Mouse (Mus musculus) left cerebral cortex, postnatal 25 days (tissue): ENCODE results near the gene Kdm6b. TPM values are rescaled to one million over a fixed set of nuclear protein-coding genes. Genes with fewer than 3 reads are reported as not detected.
A peak's percentile ranks its signal among the peaks of the same experiment; 100 is the strongest.

Experiments used
- DNase-seq, 2 experiments: peaks; one replicate each; pipeline ENCODE4 v3.0.0; 2022; ENCODE audit warnings: low spot score in 2 of 2, mixed read lengths in 1 of 2
- intact Hi-C: fragments of 180-260 bp; cut with DNase I; formaldehyde crosslinking; loops from one replicate; pipeline ENCODE4 v1.15.1; 2025
- total RNA-seq, 2 experiments: library from RNA; stranded (reverse); gene quantifications; 2 replicates each; pipeline ENCODE4 v1.2.3; 2021

Gene Kdm6b
- total RNA-seq, 2 experiments from 2014 or later, result 23.3 to 25.3 TPM

DNA sequence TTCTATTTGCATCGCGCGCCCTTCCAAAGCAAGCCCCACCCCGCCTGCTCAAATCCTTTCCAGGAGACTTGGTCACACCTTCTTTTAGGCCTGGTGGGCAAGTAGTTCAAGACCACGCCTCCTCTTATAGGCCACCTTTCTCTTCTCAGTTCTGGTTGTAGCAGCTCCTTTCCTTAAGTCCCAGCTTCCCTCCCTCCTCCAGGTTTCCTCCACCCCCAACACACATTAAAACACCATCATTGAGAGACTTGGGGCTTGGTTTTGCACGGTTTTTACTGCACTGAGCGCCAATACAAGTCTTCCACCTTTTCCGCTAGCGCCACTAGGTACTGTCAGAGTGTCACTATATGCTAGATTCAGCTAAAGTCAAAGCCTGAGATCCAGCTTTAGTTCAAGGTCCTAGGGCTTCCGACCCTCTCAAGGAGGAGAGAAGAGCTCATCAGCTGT is 7.1 kb upstream of the Kdm6b start:
- intact Hi-C loops, result no loop called here
- DNase-seq, result no peak

DNA sequence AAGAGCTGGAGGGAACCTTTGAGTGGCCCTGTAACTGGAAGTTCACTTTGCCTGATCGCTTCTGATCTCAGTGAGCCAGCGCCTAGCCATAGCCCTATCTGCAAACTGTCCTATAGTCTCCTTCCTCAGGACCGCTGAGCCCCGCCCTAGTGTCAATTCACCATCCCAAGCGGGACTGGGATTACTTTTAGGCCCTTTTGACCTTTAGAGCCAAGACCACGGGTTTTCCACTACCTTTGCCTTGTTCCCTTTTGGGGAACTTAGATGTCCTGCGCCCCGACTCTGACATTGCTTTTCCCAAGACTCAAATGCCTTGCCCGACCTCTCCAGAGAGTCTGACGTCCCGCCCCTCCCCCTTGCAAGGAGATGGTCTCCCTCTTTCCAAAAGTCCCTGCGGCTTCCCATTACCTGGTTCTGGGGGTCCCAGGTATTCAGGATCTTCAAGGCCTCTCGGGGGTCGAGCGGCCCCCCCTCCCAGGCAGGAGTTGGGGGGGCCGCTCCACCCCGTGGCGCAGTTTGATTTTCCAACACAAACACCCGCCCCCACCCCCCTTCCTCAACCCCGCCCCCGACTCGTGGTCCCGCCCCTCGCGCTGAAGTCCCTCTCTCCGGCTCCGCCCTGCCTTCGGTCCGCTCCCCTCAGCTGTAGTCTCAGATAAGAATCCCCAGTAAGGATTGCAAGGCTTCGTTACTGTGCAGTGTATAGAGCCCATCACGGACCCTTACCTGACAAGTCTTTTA is 6.5 kb upstream of the Kdm6b start:
- DNase-seq, result no peak
- intact Hi-C loops, result loop anchor here (5.0 kb wide), 1 partner anchor 323 kb away; the partner anchor contains the start of gene Per1

DNA sequence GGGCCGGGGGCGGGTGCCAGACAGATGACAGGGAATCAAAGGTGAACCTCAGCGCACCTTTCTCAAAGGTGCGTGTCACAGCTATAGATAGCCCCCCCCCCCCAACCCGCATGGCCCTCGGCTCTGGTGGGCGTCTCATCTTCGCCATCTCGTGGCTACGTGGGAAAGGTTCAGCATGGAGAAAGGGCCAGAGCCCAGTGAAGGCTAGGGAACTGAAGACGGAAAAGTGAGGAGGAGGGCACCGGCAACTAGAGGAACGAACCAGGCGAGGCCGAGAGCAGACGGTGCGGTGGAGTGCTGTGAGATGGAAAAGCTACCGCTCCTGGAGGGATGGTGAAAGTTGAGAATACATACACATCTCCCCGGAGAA is 6.0 kb upstream of the Kdm6b start:
- intact Hi-C loops, result loop anchor here (5.0 kb wide), 1 partner anchor 322 kb away; the partner anchor contains the start of gene Per1
- peak; percentile 57 to 78 for DNase-seq

DNA sequence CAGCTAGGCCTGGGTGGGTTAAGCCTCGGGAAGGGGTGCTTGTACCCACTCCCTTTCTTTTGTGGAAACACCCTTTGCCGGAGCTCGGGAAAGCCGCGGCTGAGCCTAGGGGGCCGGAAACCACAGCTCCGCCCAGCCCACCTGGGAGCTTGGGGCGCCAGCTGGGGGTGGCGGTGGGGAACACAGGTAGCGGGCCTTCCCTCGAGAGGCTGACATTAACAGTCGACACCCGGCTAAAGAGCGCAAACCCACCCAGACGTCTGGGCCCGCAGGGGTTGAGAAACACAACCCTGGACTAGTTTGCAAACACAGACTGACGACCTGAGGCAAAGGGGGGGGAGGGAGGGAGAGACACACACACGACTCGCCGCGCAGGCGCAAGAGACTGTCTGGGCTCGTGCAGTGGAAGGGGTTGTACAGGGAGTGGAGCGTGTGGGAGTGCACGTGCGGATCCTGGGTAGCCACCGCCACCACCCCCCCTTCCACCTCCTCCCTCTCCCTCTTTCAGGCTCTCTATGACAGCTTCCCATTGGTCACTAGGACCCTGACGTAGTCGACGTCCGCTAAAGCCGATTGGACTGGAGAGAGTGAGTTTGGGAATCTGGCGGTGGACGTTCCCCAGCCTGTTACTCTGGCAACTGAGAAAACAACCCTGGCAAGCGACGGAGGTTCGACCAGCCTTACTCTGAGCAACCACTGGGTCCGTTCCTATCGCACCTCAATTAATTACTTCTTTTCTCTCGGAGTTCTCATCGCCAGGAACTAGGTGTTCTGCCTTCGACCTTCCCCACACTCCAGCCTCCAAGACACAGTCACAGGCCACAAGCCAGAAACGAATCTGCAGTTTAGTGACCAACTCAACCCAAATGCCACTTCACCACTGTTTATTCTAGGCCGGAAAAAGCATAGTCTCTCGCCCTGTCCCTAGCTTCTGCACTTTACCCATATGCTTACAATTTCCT is 5.3 kb upstream of the Kdm6b start:
- intact Hi-C loops, result loop anchor here (1.0 to 5.0 kb wide), 2 partner anchors 8 to 321 kb away; partner anchors contain the start of gene Per1
- peak; percentile 91 to 98 for DNase-seq

DNA sequence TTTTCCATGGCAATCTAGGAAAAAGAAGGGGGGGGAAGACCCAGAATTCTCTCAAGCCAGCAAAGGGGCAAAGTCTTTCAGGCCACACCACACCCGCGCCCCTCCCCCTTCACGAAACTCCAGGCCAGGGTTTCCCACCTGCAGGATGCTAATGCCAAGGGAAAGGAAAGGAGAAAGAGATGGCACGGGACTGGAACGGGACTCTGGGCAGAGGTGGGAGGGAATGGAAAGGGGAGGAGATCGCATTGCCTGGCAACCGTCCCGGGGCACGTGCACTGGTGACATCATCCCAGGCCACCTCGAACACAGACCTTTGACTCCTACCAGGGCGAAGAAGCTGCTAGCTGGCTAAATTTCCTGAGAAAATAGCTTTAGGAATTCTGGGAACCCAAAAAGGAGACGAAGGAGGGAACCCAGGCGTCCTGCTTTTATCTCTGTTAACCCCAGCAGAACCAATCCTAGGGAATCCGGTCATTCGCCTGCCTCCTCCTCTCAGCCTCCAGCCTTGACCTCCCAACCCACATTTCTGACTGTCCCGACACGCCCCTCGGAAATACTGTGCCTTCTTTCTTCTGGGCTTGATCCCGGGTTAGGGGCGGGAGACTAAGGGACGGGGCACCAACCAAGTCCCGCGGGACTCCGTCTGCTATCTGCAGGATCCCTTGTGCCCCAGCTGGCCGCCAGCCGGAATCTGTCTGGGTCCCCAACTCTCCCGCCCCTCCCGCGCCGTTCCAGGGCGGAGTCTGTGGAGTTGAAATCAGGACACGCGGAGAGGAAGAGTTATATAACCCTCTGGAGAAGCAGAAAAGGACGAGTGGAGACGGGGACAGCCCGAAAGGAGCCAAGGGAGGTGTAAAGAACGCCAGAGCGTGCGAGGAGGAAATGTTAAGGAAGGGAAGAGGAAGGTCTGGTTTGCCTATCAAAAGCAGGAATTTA is 4.2 kb upstream of the Kdm6b start:
- intact Hi-C loops, result loop anchor here (1.0 to 5.0 kb wide), 2 partner anchors 7 to 320 kb away; partner anchors contain the start of gene Per1
- DNase-seq, result peak; percentile 87 to 96

DNA sequence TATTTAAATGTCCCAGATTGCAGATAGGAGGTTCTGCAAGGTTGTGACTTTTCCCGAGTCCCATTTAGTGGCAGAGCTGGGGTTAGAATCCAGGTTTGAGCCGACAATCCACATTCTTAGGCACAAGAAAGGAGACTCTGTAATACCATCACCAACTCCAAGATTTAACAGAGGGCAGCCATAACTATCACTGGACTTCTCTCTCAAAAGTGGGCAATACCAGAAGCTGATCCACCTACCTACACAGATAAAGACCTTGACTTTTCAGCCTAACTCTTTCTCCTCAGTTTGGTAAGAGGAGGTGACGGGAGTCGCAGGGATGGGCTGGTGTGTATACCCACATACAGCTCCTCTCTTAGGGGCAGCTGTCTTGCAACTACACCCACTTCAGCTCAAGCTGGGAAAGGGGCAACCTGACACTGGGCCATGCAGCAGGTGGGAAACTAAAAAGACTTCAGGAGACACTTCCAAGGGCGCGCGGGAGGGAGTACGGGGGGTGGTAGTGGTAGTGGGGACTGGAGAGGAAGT is 3.5 kb upstream of the Kdm6b start:
- intact Hi-C loops, result loop anchor here (5.0 kb wide), 1 partner anchor 320 kb away; the partner anchor contains the start of gene Per1
- DNase-seq, result no peak

DNA sequence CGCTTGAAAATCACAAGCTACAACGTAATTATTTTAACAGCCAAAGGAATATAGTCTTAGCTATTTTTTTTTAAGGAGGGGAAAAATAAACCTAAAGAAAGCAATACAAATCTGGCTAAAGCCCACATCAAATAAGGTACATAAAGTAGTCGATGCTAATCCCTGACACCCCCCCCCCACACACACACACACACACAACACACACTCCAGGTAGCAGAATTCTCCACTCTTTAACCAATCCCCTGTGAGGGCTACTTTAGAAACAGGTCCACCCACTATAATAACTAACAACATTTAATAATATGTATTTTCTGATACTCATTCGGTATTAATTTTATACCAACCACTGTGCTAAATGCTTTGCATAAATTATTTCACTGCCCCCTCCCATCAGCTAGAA is 3.0 kb upstream of the Kdm6b start:
- no peak for DNase-seq
- intact Hi-C loops, result loop anchor here (5.0 kb wide), 1 partner anchor 319 kb away; the partner anchor contains the start of gene Per1

DNA sequence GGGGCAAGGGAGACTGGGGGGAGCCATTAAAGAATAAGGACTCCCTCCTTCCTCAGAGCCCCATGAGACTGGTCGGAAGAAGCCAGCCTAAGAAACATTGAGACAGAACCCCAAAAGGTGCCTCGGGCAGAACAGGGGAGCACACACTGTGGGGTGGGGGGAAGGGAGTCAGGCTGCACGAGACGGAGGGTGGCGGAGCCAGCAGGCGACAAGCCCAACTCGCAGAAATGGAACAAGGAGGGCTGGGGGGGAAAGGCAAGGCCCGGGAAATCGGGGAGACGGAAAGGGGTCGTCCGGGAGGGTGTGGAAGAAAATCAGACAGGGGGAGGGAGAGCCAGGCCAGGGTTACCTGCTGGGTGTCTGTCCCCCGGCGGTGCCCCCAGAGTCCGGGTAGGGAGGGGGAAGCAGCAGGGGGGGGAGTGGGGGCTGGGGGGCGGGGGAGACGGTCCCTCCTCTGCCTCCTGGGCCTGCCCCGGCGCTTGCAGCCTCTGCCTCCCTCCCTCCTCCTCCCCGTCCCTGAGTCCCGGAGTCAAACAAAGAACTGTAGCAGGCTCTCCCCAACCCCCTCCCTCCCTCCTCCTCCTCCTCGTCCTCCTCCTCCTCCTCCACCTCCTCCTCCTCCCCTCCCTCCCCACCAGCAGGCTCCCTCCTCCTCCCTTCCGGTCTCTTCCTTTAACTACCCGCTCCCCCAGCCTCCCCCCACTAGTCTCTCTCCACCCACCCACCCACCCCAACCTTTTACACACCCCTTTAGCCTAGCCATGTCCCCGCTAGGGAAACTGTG is 2.4 kb upstream of the Kdm6b start:
- peak in 1 of 2 experiments; percentile 37 for DNase-seq
- intact Hi-C loops, result loop anchor here (5.0 kb wide), 1 partner anchor 319 kb away; the partner anchor contains the start of gene Per1

DNA sequence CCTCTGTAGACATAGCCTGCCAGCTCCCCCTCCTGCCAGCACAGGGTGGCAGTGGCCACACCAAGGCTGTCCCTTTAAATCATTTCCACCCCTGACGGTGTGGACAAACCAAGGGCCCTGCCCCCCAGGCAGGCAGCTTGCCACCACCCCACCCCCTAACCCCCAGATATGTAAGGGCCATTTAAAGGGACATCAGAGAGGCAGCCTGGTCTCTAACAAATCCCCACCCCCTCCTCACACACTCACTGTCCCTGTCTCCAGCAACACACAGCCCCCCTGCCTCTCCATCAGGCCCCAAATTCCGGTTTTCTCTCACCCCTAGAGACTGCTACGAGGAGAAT is 1.8 kb upstream of the Kdm6b start:
- peak; percentile 47 to 55 for DNase-seq
- intact Hi-C loops, result loop anchor here (5.0 kb wide), 1 partner anchor 318 kb away; the partner anchor contains the start of gene Per1

DNA sequence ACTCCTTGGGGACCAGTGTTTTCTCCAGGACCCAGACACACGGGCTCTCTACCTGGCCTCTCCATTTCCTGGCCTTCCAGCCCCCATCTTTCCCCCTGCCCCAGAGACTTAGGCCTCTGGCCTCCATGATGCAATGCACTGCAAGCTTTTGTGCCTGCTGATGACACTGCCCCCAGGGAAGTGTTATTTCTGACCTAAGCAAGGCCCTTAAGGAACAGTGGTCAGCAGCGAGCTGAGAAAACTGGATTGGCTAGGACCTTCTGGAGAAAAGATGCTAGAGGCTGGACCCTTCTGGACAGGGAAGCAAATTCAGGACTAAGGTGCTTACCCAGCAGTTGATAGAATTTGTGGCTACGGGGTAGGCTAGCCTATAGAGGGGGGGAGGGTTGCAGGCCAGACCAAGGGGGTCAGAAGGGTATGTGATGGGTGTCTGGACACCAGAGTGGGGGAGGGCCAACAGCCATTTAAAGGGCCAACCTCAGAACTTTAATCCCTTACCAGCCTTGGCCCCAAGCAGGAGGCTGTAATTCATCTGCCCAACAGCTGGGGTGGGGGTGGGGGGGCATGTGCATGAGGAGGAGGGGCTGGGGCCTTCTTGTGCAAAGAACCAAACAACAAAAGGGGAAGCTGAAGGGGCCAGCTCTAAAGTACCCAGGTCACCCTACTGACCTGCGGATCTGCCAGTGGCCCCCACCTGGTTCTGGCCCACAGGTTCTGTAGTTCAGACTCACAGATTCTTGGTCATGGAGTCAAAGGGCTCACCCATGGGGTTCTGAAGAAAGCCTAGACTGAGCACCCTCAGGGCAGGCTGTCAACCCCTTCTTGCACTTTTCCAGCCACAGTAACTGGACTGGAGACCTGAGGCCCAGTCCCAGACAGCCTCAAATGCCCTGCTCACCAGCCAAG is 1.2 kb upstream of the Kdm6b start:
- no peak for DNase-seq
- intact Hi-C loops, result loop anchor here (5.0 kb wide), 1 partner anchor 317 kb away; the partner anchor contains the start of gene Per1

DNA sequence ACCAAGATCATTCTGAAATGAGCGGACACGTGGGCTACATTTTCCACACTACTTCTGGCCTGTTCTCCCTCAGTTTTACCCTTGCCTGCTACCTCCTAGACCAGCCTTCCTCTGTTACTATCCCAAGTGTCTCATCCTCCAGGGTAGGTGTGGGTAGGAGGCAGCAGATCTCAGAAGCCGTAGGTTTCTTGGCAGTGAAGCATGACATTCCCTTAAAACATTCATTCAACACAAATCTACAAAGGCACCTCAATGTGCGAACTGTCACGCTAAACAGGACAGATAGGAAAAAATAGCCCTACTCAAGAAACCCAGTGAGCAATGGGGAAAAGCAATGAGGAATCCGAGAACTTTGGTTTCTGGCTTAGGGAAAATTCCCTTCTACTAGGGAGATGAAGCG is 927 bp downstream of the Kdm6b start:
- peak in 1 of 2 experiments; percentile 87 for DNase-seq
- intact Hi-C loops, result no loop called here

DNA sequence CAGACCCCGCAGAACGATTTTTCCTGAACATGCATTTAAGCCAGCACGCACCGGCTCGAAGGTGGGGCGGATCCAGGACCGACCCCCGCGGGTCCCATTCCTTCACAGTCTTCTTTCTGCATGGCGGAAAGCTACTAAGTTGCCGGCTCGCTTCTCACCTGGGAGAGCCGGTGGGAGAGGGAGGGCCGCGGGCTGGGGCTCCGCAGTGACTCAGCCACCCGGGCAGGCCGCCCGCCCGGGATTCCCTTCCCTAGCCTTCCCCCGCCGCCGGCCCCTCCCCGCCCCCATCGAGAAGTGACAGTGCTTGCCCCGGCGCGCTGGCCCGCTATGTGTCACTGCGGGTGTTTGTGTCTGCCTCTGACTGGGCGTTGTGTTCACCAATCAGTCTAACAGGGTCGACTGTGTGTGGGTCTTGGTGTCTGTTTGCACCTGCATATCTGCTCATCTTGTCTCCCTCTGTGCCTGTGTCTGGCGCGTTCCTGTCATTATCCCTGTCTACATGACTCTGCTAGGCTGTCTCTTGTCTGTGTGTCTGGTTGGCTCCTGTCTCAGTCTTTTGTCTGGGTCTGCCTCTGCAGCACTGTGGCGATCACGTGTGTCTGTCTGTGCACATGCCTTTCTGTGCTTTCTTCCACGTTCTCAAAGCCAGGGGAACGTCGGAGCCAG is 1.8 kb downstream of the Kdm6b start:
- intact Hi-C loops, result no loop called here
- DNase-seq, result peak; percentile 70 to 75

DNA sequence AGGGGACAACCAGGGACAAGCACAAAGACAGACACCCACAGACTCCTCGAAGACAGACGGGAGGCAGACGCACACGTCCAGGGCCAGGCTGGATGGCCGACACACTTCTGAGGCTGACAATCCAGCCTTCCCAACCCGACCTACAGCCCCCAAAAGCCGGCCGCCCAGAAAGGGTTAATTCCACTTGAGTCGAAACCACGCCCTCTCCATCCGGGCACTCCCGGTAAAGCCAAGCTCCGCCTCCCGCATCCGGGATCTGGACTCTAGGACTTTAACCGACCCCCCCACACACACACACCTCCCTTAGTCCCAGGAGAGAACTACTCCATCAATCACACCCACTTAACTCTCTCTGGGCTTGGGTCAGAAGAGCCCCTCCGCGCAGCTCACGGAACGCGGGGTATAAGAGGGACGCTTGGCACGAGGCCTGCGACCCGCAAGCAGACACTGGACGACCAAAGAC is 2.4 kb downstream of the Kdm6b start:
- intact Hi-C loops, result no loop called here

DNA sequence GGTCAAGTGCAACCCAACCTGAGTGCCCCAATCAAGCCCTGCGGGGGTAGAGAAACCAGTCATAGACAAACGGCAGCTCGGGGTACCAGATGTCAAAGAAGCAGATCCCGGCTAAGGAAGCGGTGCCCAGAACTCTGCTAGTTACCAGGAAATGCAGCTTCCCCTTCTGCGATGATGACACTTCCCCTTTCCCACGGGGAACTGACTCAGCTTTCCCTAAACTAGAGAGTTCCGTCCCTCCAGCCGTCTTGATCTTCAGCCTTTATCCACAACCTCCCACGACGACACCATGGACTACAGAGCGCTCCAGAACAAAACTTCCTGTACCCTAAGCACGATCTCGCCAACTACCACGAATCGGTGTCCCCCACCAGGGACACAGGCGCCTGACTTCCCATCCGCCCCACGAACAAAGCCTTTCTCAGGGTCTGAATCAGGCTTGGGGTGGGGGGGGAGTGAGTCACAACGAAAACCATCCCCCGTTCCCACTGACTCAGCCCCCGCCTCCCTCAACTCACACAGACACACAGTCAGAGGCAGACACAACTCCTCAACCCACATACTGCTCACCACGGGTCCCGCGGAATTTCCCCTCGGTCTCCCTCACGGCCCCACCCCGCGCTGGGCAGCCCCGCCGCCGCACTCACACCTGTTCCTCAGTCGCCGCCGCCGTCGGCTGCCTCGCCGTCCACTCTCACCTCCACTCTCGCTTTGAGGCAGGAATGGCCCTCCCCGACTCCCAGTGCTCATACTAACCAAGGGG is 3.0 kb downstream of the Kdm6b start:
- intact Hi-C loops, result loop anchor here (1.0 kb wide), 1 partner anchor 8 kb away; no protein-coding TSS in a partner anchor
- DNase-seq, result peak; percentile 67 to 82

More for the DNA sequence above, 2.4 kb downstream of the Kdm6b start:
- peak; percentile 93 to 96 for DNase-seq

DNA sequence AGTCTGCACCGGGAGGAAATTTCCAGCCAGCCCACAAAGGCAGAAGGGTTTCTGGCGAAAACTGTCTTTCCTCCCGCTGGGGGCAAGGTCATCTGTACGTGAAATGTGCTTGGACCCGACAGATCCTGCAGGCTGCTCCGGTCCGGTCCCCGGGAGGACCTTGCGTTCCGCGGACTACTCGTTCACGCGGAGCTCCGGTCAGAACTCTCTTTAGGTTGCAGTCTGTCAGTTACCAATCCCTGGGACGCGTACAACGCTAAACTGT is 3.5 kb downstream of the Kdm6b start:
- intact Hi-C loops, result loop anchor here (1.0 kb wide), 1 partner anchor 8 kb away; no protein-coding TSS in a partner anchor
- no peak for DNase-seq
